Mouse (Mus musculus): ENCODE measurements around the gene Col8a2. TPM values are rescaled to one million over a fixed set of nuclear protein-coding genes. Genes with fewer than 3 reads are reported as not detected.

The Col8a2 gene
- polyA plus RNA-seq, 2 experiments = 50.3 to 74.6 TPM

GRCm38 (mm10) chr4:126261675-126262074 is 24.9 kb upstream of the Col8a2 start:
- Histone ChIP-seq H3K27me3 (ENCODE audit: control insufficient read depth, insufficient read depth, low read length) (no peaks in the 10 kb centered on the region), H3K4me1 (ENCODE audit: control insufficient read depth, insufficient read depth, low read length) (peaks cover 46% of the 10 kb centered on the region), H3K4me3 (replicated peaks; ENCODE audit: low read length) (no peak overlapping the region), H3K36me3 (ENCODE audit: control insufficient read depth, insufficient read depth, low read length) (peaks cover 5% of the 10 kb centered on the region; the same call in 1 of the 2 replicates), H3K27ac (replicated peaks; ENCODE audit: low read depth, low read length) (peak overlapping the region; percentile 45; the same call in 1 of the 2 replicates), H3K4me2 (replicated peaks; ENCODE audit: low read depth, low read length, severe bottlenecking) (no peak overlapping the region), H3K9me3 (ENCODE audit: control insufficient read depth, low read length) (no peaks in the 10 kb centered on the region), H3K9ac (ENCODE audit: low read depth, low read length, severe bottlenecking) (no peak overlapping the region)
- DNase-seq (ENCODE audit: low spot score) (no peak), ATAC-seq (ENCODE audit: low FRiP score, low read depth) (no peak)
- TF ChIP-seq POLR2A (IDR thresholded peaks at IDR 0.05; ENCODE audit: borderline replicate concordance, extremely low read depth, insufficient read depth, insufficient read length) = no peak
- WGBS = 50% methylated on average over 7 of the region's 7 CpGs

- peak within 1 kb of the TSS; percentile 85 for H3K4me2 ChIP-seq (replicated peaks; ENCODE audit: low read depth, low read length, severe bottlenecking)
- no peaks in the 10 kb centered on the region for H3K27me3 ChIP-seq (ENCODE audit: control insufficient read depth, insufficient read depth, low read length)
- H3K36me3 ChIP-seq (ENCODE audit: control insufficient read depth, insufficient read depth, low read length) = peaks cover 8% of the 10 kb centered on the region; the same call in 1 of the 2 replicates
- peak; percentile 62; the same call in 1 of the 2 replicates for TF ChIP-seq POLR2A (IDR thresholded peaks at IDR 0.05; ENCODE audit: borderline replicate concordance, extremely low read depth, insufficient read depth, insufficient read length)
- under 1% methylated on average over 40 of the region's 46 CpGs for WGBS
- ATAC-seq (ENCODE audit: low FRiP score, low read depth) = peak; percentile 91
- H3K27ac ChIP-seq (replicated peaks; ENCODE audit: low read depth, low read length) = peak within 1 kb of the TSS; percentile 70
- peak; percentile 100 for DNase-seq (ENCODE audit: low spot score)
- no peaks in the 10 kb centered on the region for H3K9me3 ChIP-seq (ENCODE audit: control insufficient read depth, low read length)
- peak within 1 kb of the TSS; percentile 89 for H3K9ac ChIP-seq (ENCODE audit: low read depth, low read length, severe bottlenecking)
- peak within 1 kb of the TSS; percentile 86 for H3K4me3 ChIP-seq (replicated peaks; ENCODE audit: low read length)
- H3K4me1 ChIP-seq (ENCODE audit: control insufficient read depth, insufficient read depth, low read length) = peaks cover 41% of the 10 kb centered on the region
These were observed 24.3 kb upstream of the Col8a2 start, which contains the start of gene Trappc3 for GRCm38 (mm10) chr4:126262119-126262807. TSS of gene Trappc3 (plus strand) at chr4:126262325.

- no peaks in the 10 kb centered on the region for H3K27me3 ChIP-seq (ENCODE audit: control insufficient read depth, insufficient read depth, low read length)
- no peak for TF ChIP-seq POLR2A (IDR thresholded peaks at IDR 0.05; ENCODE audit: borderline replicate concordance, extremely low read depth, insufficient read depth, insufficient read length)
- 75% methylated on average over 3 of the region's 3 CpGs for WGBS
- H3K27ac ChIP-seq (replicated peaks; ENCODE audit: low read depth, low read length) = no peak overlapping the region
- H3K9me3 ChIP-seq (ENCODE audit: control insufficient read depth, low read length) = no peaks in the 10 kb centered on the region
- H3K9ac ChIP-seq (ENCODE audit: low read depth, low read length, severe bottlenecking) = no peak overlapping the region
- ATAC-seq (ENCODE audit: low FRiP score, low read depth) = no peak
- H3K4me1 ChIP-seq (ENCODE audit: control insufficient read depth, insufficient read depth, low read length) = no peaks in the 10 kb centered on the region
- H3K4me3 ChIP-seq (replicated peaks; ENCODE audit: low read length) = no peak overlapping the region
- peaks cover 31% of the 10 kb centered on the region for H3K36me3 ChIP-seq (ENCODE audit: control insufficient read depth, insufficient read depth, low read length)
- no peak for DNase-seq (ENCODE audit: low spot score)
- H3K4me2 ChIP-seq (replicated peaks; ENCODE audit: low read depth, low read length, severe bottlenecking) = no peak overlapping the region
These were observed 17.3 kb upstream of the Col8a2 start for GRCm38 (mm10) chr4:126269292-126269691.

GRCm38 (mm10) chr4:126273753-126274152 is 12.8 kb upstream of the Col8a2 start:
- H3K9ac ChIP-seq (ENCODE audit: low read depth, low read length, severe bottlenecking) = no peak overlapping the region
- H3K4me2 ChIP-seq (replicated peaks; ENCODE audit: low read depth, low read length, severe bottlenecking) = no peak overlapping the region
- no peak overlapping the region for H3K27ac ChIP-seq (replicated peaks; ENCODE audit: low read depth, low read length)
- DNase-seq (ENCODE audit: low spot score) = no peak
- no peak overlapping the region for H3K4me3 ChIP-seq (replicated peaks; ENCODE audit: low read length)
- no peak for ATAC-seq (ENCODE audit: low FRiP score, low read depth)
- peaks cover 37% of the 10 kb centered on the region for H3K36me3 ChIP-seq (ENCODE audit: control insufficient read depth, insufficient read depth, low read length)
- WGBS = 72% methylated on average over 13 of the region's 13 CpGs
- no peaks in the 10 kb centered on the region for H3K9me3 ChIP-seq (ENCODE audit: control insufficient read depth, low read length)
- H3K4me1 ChIP-seq (ENCODE audit: control insufficient read depth, insufficient read depth, low read length) = peaks cover 10% of the 10 kb centered on the region
- H3K27me3 ChIP-seq (ENCODE audit: control insufficient read depth, insufficient read depth, low read length) = no peaks in the 10 kb centered on the region
- TF ChIP-seq POLR2A (IDR thresholded peaks at IDR 0.05; ENCODE audit: borderline replicate concordance, extremely low read depth, insufficient read depth, insufficient read length) = no peak

GRCm38 (mm10) chr4:126275081-126275480 is 11.5 kb upstream of the Col8a2 start:
- no peak overlapping the region for H3K9ac ChIP-seq (ENCODE audit: low read depth, low read length, severe bottlenecking)
- DNase-seq (ENCODE audit: low spot score) (no peak), ATAC-seq (ENCODE audit: low FRiP score, low read depth) (no peak)
- 95% methylated on average over 4 of the region's 4 CpGs for WGBS
- no peaks in the 10 kb centered on the region for H3K27me3 ChIP-seq (ENCODE audit: control insufficient read depth, insufficient read depth, low read length)
- H3K27ac ChIP-seq (replicated peaks; ENCODE audit: low read depth, low read length) = no peak overlapping the region
- no peaks in the 10 kb centered on the region for H3K9me3 ChIP-seq (ENCODE audit: control insufficient read depth, low read length)
- H3K4me1 ChIP-seq (ENCODE audit: control insufficient read depth, insufficient read depth, low read length) = peaks cover 21% of the 10 kb centered on the region
- no peak overlapping the region for H3K4me3 ChIP-seq (replicated peaks; ENCODE audit: low read length)
- no peak overlapping the region for H3K4me2 ChIP-seq (replicated peaks; ENCODE audit: low read depth, low read length, severe bottlenecking)
- no peak for TF ChIP-seq POLR2A (IDR thresholded peaks at IDR 0.05; ENCODE audit: borderline replicate concordance, extremely low read depth, insufficient read depth, insufficient read length)
- peaks cover 37% of the 10 kb centered on the region for H3K36me3 ChIP-seq (ENCODE audit: control insufficient read depth, insufficient read depth, low read length)
